Mouse (Mus musculus) subcutaneous adipose tissue, adult 2 months (tissue): ENCODE results near the gene Def8. TPM values are rescaled to one million over a fixed set of nuclear protein-coding genes. Genes with fewer than 3 reads are reported as not detected.

Experiments used
- polyA plus RNA-seq: library from polyadenylated mRNA; depleted of rRNA; stranded (reverse); fragments of >200 nt; gene quantifications from 2 replicates; pipeline ENCODE4 v1.2.3, GENCODE M21; 2012; ENCODE audit warnings: low replicate concordance; rRNA removed

Def8 gene
- polyA plus RNA-seq, result 37.6 and 47.4 TPM in 2 replicates

DNA sequence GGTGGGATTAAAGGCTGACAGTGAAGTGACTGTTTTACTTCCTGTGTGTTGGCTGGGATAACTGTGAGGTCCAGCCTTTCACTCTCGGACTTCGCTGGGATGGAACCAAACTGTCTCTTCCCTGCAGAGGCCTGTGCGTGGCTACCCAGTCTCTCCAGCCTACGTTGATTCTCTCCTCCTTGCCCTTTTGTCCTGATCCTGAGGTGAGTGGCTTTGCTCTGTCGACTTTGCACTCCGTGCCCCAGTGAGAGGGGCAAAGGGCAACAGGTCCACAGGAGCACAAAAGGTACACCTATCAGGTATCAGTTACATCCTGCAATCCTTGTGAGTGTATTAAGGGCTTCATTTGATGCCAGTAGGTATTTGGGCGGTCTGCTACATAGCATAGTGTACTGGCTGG, at the start of gene Def8:
Def8 (plus strand) TSS at position 87 of the 400 bp plus-strand sequence.

DNA sequence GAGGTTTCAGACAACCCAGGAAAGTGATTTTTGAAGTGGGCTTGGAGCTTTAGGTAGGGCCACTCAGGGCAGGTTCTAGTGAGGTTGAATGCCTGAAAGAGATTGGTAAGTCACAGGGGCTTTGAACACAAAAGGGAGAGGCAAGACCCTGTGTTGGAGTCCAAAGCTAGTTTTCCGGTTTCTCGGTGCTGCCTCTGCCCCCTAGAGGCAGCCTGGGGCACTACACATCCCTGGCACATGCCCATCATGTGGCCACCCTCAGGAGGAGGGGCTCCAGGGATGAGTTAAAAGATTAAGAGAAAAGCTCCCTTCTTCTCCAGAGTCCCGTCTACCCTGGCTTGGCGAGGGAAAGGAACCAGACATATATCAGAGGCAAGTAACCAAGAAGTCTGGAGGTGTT, 16.5 kb upstream of the Def8 start, which contains the start of gene Mc1r:
Mc1r (plus strand) TSS at position 322 of the 400 bp plus-strand sequence.

DNA sequence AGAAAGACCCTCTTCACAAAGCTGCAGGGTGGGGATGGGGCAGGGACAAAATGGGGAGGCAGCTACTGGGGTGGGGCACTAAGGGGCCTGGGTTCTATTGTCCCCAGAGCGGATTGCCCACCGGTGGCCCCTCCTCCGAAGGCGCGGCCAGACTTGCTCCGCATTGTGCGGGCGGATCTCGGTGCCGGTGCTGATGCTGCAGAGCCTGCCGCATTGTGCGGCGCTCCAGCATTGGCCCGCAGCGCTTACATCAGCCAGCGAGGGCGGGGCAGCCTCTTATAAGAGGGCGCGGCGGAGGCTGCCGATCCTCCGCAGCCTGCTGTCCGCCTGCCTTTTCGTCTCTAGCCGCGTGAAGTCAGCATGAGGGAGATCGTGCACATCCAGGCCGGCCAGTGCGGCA, 12.1 kb upstream of the Def8 start, which contains the start of gene Tubb3:
Tubb3 (plus strand) TSS at position 179 of the 400 bp plus-strand sequence.

DNA sequence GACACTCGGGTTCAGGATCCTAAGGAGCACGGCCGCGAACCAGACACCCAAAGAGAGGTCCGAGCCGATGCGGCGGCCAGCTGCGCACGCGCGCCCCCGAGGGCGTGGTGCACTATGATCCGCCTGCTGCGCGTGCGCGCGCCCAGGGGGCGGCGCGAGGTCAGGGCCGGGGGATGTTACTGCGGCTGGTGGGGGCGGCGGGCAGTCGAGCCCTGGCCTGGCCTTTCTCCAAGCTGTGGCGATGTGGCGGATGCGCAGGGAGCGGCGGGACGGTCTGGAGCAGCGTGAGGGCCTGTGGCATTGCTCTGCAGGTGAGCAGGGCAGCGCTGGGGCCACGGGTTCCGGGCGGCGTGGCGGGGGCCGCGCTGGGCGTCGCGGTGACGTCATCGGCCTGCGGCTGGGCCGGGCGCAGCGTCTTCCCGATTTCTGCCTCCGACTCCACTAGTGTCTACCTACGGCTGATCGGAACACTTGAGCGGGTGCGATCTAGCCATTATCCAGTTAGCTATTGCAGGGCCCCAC, 54.5 kb downstream of the Def8 start, which contains the start of gene Afg3l1:
Afg3l1 (plus strand) TSS at position 167 of the 522 bp plus-strand sequence.

Other genes with a start within 250 kb of the Def8 start
- gene Dpep1, start 237.3 kb upstream of the Def8 start, polyA plus RNA-seq, result 46.8 and 160 TPM in 2 replicates
- 122 and 130 TPM in 2 replicates for gene Chmp1a, start 210.8 kb upstream of the Def8 start, polyA plus RNA-seq
- 2.5 and 3.2 TPM in 2 replicates for gene Spata33, start 210.7 kb upstream of the Def8 start, polyA plus RNA-seq
- 67.9 and 79.8 TPM in 2 replicates for gene Cdk10, start 198.7 kb upstream of the Def8 start, polyA plus RNA-seq
- 5.7 and 12.5 TPM in 2 replicates for gene Spata2l, start 187.3 kb upstream of the Def8 start, polyA plus RNA-seq
- gene Zfp276, start 169.3 kb upstream of the Def8 start, polyA plus RNA-seq, result 29.0 and 39.9 TPM in 2 replicates
- 50.6 and 80.0 TPM in 2 replicates for gene Vps9d1, start 169.2 kb upstream of the Def8 start, polyA plus RNA-seq
- gene Fanca, start 105.0 kb upstream of the Def8 start, polyA plus RNA-seq, result 4.5 and 29.1 TPM in 2 replicates
- 0.46 and 3.7 TPM in 2 replicates for gene Spire2, start 90.8 kb upstream of the Def8 start, polyA plus RNA-seq
- gene Tcf25, start 49.8 kb upstream of the Def8 start, polyA plus RNA-seq, result 221 and 244 TPM in 2 replicates
- not detected in 2 replicates for gene Mc1r, start 16.4 kb upstream of the Def8 start, polyA plus RNA-seq
- 0.93 and 1.2 TPM in 2 replicates for gene Tubb3, start 12.1 kb upstream of the Def8 start, polyA plus RNA-seq
- gene Afg3l1, start 54.4 kb downstream of the Def8 start, polyA plus RNA-seq, result 27.1 and 38.6 TPM in 2 replicates
- gene Dbndd1, start 91.9 kb downstream of the Def8 start, polyA plus RNA-seq, result 0.40 TPM in 1 of 2 replicates, not detected in the other
- gene Gas8, start 95.3 kb downstream of the Def8 start, polyA plus RNA-seq, result 6.4 and 14.5 TPM in 2 replicates
- gene Rhou, start 230.4 kb downstream of the Def8 start, polyA plus RNA-seq, result 12.4 and 33.5 TPM in 2 replicates